Mouse (Mus musculus) erythroblast, embryonic 14.5 days (primary cell): ENCODE measurements around the gene E2f1.

Experiments
- GATA1 ChIP-seq: IDR thresholded peaks from 2 replicates; pipeline ENCODE4 v1.6.1; 2012; ENCODE audit warnings: low read length, inconsistent platforms, mixed read lengths
- TAL1 ChIP-seq: IDR thresholded peaks from 3 replicates; pipeline ENCODE4 v1.6.1; 2012; ENCODE audit warnings: low read length, inconsistent platforms, mixed read lengths

GRCm38 (mm10) chr2:154522334-154522733 is 47.4 kb downstream of the E2f1 start:
- TF ChIP-seq GATA1 (no peak), TAL1 (no peak)
